Mouse (Mus musculus) liver, postnatal 0 days (tissue): Measurements from ENCODE around the gene Zfp868. TPM values are rescaled to one million over a fixed set of nuclear protein-coding genes. Genes with fewer than 3 reads are reported as not detected.
"Not testable (repeated sequence)": the region's sequence is repeated elsewhere in the genome, so short reads cannot be mapped to it uniquely, and the experiment has no call there.

ENCODE experiments used
- ATAC-seq: fragments of 200-750 bp; cut with Nextera tagmentation; 2 replicates; pipeline ENCODE4 v1.8.0; 2017; ENCODE audit warnings: mild to moderate bottlenecking, moderate library complexity
- DNase-seq: peaks from one replicate; pipeline ENCODE4 v3.0.0-alpha.2; 2016
- H3K27ac ChIP-seq: fragments of 300-500 bp; sonication (generic); 2 replicates; pipeline ENCODE4 v1.5.1; 2014; ENCODE audit warnings: antibody characterized with exemption, moderate library complexity, mild to moderate bottlenecking, low read depth
- H3K27me3 ChIP-seq: fragments of 300-500 bp; sonication (generic); 2 replicates; pipeline ENCODE4 v1.6.1; 2014; ENCODE audit warnings: low read length, control low read depth, mixed read lengths; ENCODE audit not compliant: insufficient read depth
- H3K36me3 ChIP-seq: fragments of 300-500 bp; sonication (generic); replicated peaks from 2 replicates; pipeline ENCODE4 v1.6.1; 2014; ENCODE audit warnings: mild to moderate bottlenecking, control low read depth, low read length, moderate library complexity, mixed read lengths; ENCODE audit not compliant: insufficient read depth
- H3K4me1 ChIP-seq: fragments of 300-500 bp; sonication (generic); 2 replicates; pipeline ENCODE4 v1.6.1; 2014; ENCODE audit warnings: antibody characterized with exemption, mild to moderate bottlenecking, control low read depth; ENCODE audit not compliant: insufficient read depth
- H3K4me2 ChIP-seq: fragments of 300-500 bp; sonication (generic); 2 replicates; pipeline ENCODE4 v1.6.1; 2014; ENCODE audit warnings: low read depth, mild to moderate bottlenecking, low read length, moderate library complexity, mixed read lengths
- H3K4me3 ChIP-seq: fragments of 300-500 bp; sonication (generic); 2 replicates; pipeline ENCODE4 v1.5.1; 2014; ENCODE audit warnings: low read depth, low read length
- H3K9ac ChIP-seq: fragments of 300-500 bp; sonication (generic); replicated peaks from 2 replicates; pipeline ENCODE4 v1.6.1; 2014; ENCODE audit warnings: mild to moderate bottlenecking, moderate library complexity
- H3K9me3 ChIP-seq: fragments of 300-500 bp; sonication (generic); 2 replicates; pipeline ENCODE4 v1.6.1; 2016; ENCODE audit warnings: mild to moderate bottlenecking, control low read depth, low read length, mixed read lengths
- CTCF ChIP-seq: sonication (generic); IDR thresholded peaks from 2 replicates; pipeline ENCODE4 v1.5.1; 2016; ENCODE audit warnings: antibody characterized with exemption, low read depth
- EP300 ChIP-seq: IDR thresholded peaks from 2 replicates; pipeline ENCODE4 v1.6.1; 2016; ENCODE audit warnings: antibody characterized with exemption, low read depth, mild to moderate bottlenecking
- WGBS: fragments of 180-500 bp; shearing (Covaris S2); extraction: QIAGEN DNeasy Blood & Tissue Kit; methylation state at CpG from one replicate; pipeline ENCODE4 v1.1.7; 2014; ENCODE audit not compliant: insufficient replicate concordance; 5-methylcytosine and 5-hydroxymethylcytosine counted together
- polyA plus RNA-seq: library from polyadenylated mRNA; unstranded; fragments of >200 nt; fragmentation: Nextera tagmentation; extraction: Ambion mirVana; gene quantifications from 2 replicates; pipeline ENCODE4 v1.2.1, GENCODE M21; 2015

Gene Zfp868
- polyA plus RNA-seq, result 4.5 and 4.6 TPM in 2 replicates

DNA sequence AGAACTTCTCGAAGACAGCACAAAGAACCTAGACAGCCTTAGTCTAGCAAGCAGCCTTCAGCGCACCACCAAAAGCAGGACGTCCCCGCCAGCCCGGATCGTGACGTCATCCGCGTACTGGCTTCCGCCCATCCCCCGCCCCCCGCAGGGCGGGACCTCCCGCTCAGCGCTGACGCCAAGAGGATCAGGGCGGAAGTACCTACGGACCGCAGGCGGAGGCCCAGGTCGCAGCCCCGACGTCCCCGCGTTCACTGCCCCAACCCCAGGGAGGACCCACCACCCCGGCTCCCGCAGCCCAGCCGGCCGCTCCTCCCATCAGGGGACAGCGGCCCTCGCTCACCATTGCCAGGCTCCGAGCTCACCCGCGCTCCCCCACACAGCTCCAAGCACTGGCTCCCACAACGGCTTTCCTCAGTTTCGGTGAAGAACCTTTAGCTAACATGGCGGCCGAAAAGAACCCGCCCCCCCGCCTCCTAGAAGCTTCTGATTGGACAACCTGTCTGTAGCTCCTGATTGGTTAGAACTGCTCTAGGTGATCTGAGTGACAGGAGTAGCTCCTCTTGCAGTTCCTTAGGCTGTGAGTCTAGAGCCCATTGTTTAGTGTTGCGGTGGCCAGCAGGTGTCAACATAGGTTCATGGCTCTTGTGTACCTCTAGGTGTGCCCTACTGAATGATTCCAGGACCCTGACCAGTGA, at the start of gene Zfp868:
TSS of gene Zfp868 (minus strand) at position 454 of the 695 bp plus-strand sequence.
- no peaks in the 10 kb centered on the region for H3K9me3 ChIP-seq
- peak within 1 kb of the TSS; percentile 82 for H3K4me2 ChIP-seq
- peak within 1 kb of the TSS; percentile 75 for H3K4me3 ChIP-seq
- peak; percentile 98 for ATAC-seq
- peak; percentile 99 for DNase-seq
- H3K27ac ChIP-seq, result peak within 1 kb of the TSS; percentile 99
- no peaks in the 10 kb centered on the region for H3K36me3 ChIP-seq
- peaks cover 8% of the 10 kb centered on the region for H3K4me1 ChIP-seq
- H3K27me3 ChIP-seq, result no peaks in the 10 kb centered on the region
- TF ChIP-seq CTCF (peak; percentile 80), EP300 (no peak)
- peak within 1 kb of the TSS; percentile 93 for H3K9ac ChIP-seq
- 1% methylated on average over 35 of the region's 41 CpGs for WGBS

DNA sequence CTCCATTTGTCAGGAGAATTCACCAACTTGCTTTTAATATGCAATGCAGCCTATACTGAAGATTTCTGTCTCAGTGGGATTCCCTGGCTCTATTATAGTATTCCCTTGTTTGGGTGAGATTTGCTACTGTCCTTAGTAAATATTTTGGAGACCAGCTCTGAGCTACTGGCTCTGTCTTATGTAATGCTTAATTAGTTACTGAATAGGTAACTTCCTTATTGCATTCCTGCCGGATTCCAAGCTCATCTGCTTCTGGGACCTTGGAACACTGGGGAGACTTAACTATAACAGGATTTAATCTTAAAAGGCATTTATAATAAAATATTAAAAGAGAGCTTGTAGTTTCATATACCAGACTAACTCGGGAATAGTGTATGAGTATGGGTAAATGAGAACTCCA, 39.7 kb upstream of the Zfp868 start:
- H3K27me3 ChIP-seq, H3K9me3 ChIP-seq, DNase-seq, ATAC-seq, H3K4me2 ChIP-seq, H3K4me3 ChIP-seq, H3K4me1 ChIP-seq, H3K9ac ChIP-seq, H3K36me3 ChIP-seq, H3K27ac ChIP-seq: not testable (repeated sequence)
- 55% methylated on average over 2 of the region's 2 CpGs for WGBS

DNA sequence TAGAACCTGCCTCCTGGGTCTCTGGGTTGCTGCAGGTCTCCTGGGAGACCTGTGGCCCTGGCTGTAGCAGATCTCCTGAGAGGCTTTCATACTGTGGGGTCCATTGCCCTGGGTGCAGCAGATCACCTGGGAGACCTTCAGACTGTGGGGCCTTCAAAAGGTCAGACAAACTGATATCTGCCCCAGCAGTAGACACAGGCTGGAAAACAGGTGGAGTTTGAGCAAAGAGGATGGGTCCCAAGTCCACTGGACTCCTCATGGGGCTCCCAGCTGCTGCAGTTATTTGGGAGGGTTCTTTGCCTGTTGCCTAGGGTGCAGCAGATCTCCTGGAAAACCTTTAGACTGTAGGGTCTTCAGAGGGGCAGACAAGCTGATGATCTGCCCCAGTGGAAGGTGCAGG, 35.9 kb upstream of the Zfp868 start:
- Histone ChIP-seq H3K4me2 (no peak overlapping the region), H3K9ac (no peak overlapping the region), H3K4me1 (peaks cover 3% of the 10 kb centered on the region; the same call in 1 of the 2 replicates), H3K27me3 (no peaks in the 10 kb centered on the region), H3K9me3 (no peaks in the 10 kb centered on the region), H3K36me3 (peaks cover 4% of the 10 kb centered on the region; the same call in 1 of the 2 replicates), H3K4me3 (no peak overlapping the region), H3K27ac (no peak overlapping the region)
- TF ChIP-seq CTCF, result no peak
- no peak for TF ChIP-seq EP300
- ATAC-seq (peak; percentile 29; the same call in 1 of the 2 replicates), DNase-seq (no peak)

DNA sequence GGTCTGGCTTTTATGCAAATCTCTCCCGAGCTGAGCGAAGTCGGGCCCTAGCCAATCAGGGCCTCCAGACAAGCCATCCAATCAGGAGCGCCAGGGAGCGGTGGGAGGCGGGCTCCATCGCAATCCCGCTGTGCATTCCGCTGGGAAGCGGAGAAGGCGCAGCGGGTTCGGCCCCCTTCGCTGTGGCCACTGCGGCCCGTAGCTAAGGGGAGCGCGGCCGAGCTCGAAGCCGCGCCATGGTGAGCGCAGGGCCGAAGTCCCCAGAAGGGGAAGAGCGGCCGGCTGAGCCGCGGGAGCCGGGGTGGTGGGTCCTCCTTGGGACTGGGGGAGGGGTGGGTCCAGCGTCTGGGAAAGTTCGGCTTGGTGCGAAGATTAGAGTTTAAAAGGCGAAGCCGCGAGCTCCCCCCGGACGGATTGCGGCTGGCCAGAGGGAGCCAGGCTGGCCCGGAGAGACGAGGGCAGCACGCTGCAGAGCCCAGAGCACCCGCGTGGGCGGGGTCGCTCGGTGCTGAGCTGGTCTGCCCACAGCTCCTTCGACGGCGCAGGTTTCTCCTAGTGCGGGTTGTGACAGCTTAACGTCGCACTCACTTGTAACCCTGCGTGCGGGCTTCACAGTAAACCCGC, 29.1 kb upstream of the Zfp868 start, which contains the start of gene Zfp964:
TSS of gene Zfp964 (plus strand) at position 122 of the 624 bp plus-strand sequence.
- TF ChIP-seq EP300 (no peak), CTCF (no peak)
- Histone ChIP-seq H3K27me3 (peaks cover 7% of the 10 kb centered on the region; the same call in 1 of the 2 replicates), H3K4me3 (peak within 1 kb of the TSS; percentile 51), H3K27ac (peak within 1 kb of the TSS; percentile 70), H3K4me2 (peak within 1 kb of the TSS; percentile 81), H3K4me1 (no peaks in the 10 kb centered on the region), H3K36me3 (no peaks in the 10 kb centered on the region), H3K9me3 (no peaks in the 10 kb centered on the region), H3K9ac (peak within 1 kb of the TSS; percentile 65)
- ATAC-seq (peak; percentile 99), DNase-seq (peak; percentile 81)
- 1% methylated on average over 54 of the region's 55 CpGs for WGBS

DNA sequence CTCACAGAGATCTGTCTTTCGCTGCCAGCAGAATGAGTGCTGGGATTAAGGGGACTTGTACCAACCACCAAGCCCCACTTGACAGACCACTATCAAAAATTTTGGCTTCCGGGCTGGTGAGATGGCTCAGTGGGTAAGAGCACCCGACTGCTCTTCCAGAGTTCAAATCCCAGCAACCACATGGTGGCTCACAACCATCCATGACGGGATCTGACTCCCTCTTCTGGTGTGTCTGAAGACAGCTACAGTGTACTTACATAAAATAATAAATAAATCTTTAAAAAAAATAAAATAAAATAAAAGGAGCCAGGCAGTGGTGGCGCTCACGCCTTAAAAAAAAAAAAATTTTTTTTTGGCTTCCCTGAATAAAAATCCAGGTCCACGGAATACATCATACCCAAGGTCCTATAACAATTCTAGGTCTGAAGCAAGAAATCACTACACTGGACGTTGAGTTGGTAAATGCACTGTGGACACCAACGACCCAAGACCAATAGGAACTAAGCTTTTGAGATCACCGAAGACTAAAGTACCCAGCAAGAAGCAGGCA, 28.5 kb upstream of the Zfp868 start:
- no peaks in the 10 kb centered on the region for H3K9me3 ChIP-seq
- ATAC-seq, result no peak
- TF ChIP-seq EP300, result no peak
- TF ChIP-seq CTCF, result no peak
- peak overlapping the region; percentile 81 for H3K4me2 ChIP-seq
- no peak overlapping the region for H3K9ac ChIP-seq
- H3K4me1 ChIP-seq, result no peaks in the 10 kb centered on the region
- no peaks in the 10 kb centered on the region for H3K36me3 ChIP-seq
- H3K27me3 ChIP-seq, result peaks cover 7% of the 10 kb centered on the region; the same call in 1 of the 2 replicates
- WGBS, result 39% methylated on average over 10 of the region's 10 CpGs
- no peak for DNase-seq
- H3K4me3 ChIP-seq, result peak overlapping the region; percentile 51
- H3K27ac ChIP-seq, result no peak overlapping the region

DNA sequence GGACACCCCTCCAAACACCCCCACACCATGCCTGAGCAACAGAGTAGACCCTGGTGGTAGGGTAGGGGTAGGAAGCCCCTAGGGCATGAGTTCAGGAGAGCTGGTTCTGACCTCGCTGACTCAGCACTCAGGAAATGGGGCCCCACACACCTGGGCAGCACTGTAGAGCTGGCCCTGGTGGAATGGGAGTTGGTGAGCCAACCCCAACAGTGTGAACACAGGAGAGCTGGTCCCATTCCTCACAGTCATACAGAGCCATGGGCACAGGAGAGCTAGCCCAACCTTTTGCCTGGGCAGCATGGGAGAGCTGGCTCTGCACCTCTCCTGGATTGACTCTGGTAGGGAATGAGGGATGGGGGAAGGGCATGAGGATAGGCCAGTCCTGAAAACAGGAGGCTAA, 7.3 kb downstream of the Zfp868 start:
- DNase-seq (no peak), ATAC-seq (no peak)
- H3K9me3 ChIP-seq, result no peaks in the 10 kb centered on the region
- 65% methylated on average over 1 of the region's 1 CpGs for WGBS
- H3K36me3 ChIP-seq, result peaks cover 17% of the 10 kb centered on the region
- 0 out of 2 replicates have a peak, but pooled peaks cover 3% of the 10 kb centered on the region for H3K4me1 ChIP-seq
- H3K27ac ChIP-seq, result no peak overlapping the region
- H3K27me3 ChIP-seq, result no peaks in the 10 kb centered on the region
- TF ChIP-seq CTCF (no peak), EP300 (no peak)
- H3K9ac ChIP-seq, result no peak overlapping the region
- no peak overlapping the region for H3K4me3 ChIP-seq
- no peak overlapping the region for H3K4me2 ChIP-seq
